Mouse (Mus musculus): Measurements from ENCODE around the gene 4930556J24Rik. TPM values are rescaled to one million over a fixed set of nuclear protein-coding genes. Genes with fewer than 3 reads are reported as not detected.

Gene 4930556J24Rik
- polyA plus RNA-seq, 1 experiment from 2014 or later, result 0.29 TPM

- WGBS, result 67% methylated on average over 6 of the region's 6 CpGs
- Histone ChIP-seq H3K27ac (ENCODE audit: low read length) (no peak overlapping the region), H3K9ac (replicated peaks; ENCODE audit: low read depth, low read length) (no peak overlapping the region), H3K36me3 (ENCODE audit: control insufficient read depth, insufficient read depth, low read length) (peaks cover 3% of the 10 kb centered on the region; the same call in 1 of the 2 replicates), H3K27me3 (ENCODE audit: control insufficient read depth, insufficient read depth, low read length) (no peaks in the 10 kb centered on the region), H3K4me2 (replicated peaks; ENCODE audit: low read depth, low read length) (no peak overlapping the region), H3K9me3 (ENCODE audit: control insufficient read depth, low read depth, low read length) (no peaks in the 10 kb centered on the region), H3K4me3 (ENCODE audit: low read depth, low read length) (no peak overlapping the region), H3K4me1 (ENCODE audit: control insufficient read depth, insufficient read depth, low read length) (no peaks in the 10 kb centered on the region)
- ATAC-seq (ENCODE audit: insufficient number of reproducible peaks, insufficient read depth, low FRiP score, low read depth), result no peak
Measured at GRCm38 (mm10) chr11:3900296-3900695, 76.3 kb downstream of the 4930556J24Rik start.

DNA sequence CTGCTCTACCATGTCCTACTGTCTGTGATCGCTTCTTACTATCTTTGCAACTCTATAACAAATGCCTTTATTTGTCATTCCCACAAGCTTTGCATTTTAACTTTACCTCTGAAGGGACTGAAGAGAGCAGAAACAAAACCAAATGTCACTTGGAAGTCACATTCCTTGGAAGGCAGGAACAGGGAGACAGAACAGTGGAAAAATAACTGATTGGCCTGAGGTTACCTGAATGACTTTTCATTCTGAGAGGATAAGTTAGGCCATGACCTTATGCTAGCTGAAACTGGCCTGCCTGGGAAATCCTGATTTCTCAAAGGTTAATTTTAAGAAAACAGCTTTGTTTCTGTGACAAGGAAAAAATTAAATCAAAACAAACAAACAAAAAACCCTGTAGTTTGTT, 80.6 kb downstream of the 4930556J24Rik start:
- Histone ChIP-seq H3K36me3 (ENCODE audit: control insufficient read depth, insufficient read depth, low read length) (peaks cover 3% of the 10 kb centered on the region; the same call in 1 of the 2 replicates), H3K9me3 (ENCODE audit: control insufficient read depth, low read depth, low read length) (no peaks in the 10 kb centered on the region), H3K4me3 (ENCODE audit: low read depth, low read length) (no peak overlapping the region), H3K27ac (ENCODE audit: low read length) (no peak overlapping the region), H3K9ac (replicated peaks; ENCODE audit: low read depth, low read length) (no peak overlapping the region), H3K27me3 (ENCODE audit: control insufficient read depth, insufficient read depth, low read length) (no peaks in the 10 kb centered on the region), H3K4me1 (ENCODE audit: control insufficient read depth, insufficient read depth, low read length) (no peaks in the 10 kb centered on the region), H3K4me2 (replicated peaks; ENCODE audit: low read depth, low read length) (no peak overlapping the region)
- ATAC-seq (ENCODE audit: insufficient number of reproducible peaks, insufficient read depth, low FRiP score, low read depth), result no peak
- 87% methylated on average over 1 of the region's 1 CpGs for WGBS

GRCm38 (mm10) chr11:3895458-3895857, 81.1 kb downstream of the 4930556J24Rik start:
- WGBS, result 2% methylated on average over 8 of the region's 10 CpGs
- Histone ChIP-seq H3K9me3 (ENCODE audit: control insufficient read depth, low read depth, low read length) (no peaks in the 10 kb centered on the region), H3K4me1 (ENCODE audit: control insufficient read depth, insufficient read depth, low read length) (no peaks in the 10 kb centered on the region), H3K36me3 (ENCODE audit: control insufficient read depth, insufficient read depth, low read length) (peaks cover 3% of the 10 kb centered on the region; the same call in 1 of the 2 replicates), H3K4me2 (replicated peaks; ENCODE audit: low read depth, low read length) (peak overlapping the region; percentile 86), H3K27ac (ENCODE audit: low read length) (peak overlapping the region; percentile 87), H3K27me3 (ENCODE audit: control insufficient read depth, insufficient read depth, low read length) (no peaks in the 10 kb centered on the region), H3K4me3 (ENCODE audit: low read depth, low read length) (peak overlapping the region; percentile 52), H3K9ac (replicated peaks; ENCODE audit: low read depth, low read length) (peak overlapping the region; percentile 40)
- peak; percentile 64 for ATAC-seq (ENCODE audit: insufficient number of reproducible peaks, insufficient read depth, low FRiP score, low read depth)

GRCm38 (mm10) chr11:3894406-3895281, 81.9 kb downstream of the 4930556J24Rik start, which contains the start of the genes 4921536K21Rik and Dusp18:
Gene 4921536K21Rik, minus strand, starts transcription at chr11:3895098.
Gene Dusp18, plus strand, starts transcription at chr11:3895240.
- H3K9ac ChIP-seq (replicated peaks; ENCODE audit: low read depth, low read length), result peak within 1 kb of the TSS; percentile 40
- peaks cover 3% of the 10 kb centered on the region; the same call in 1 of the 2 replicates for H3K36me3 ChIP-seq (ENCODE audit: control insufficient read depth, insufficient read depth, low read length)
- no peaks in the 10 kb centered on the region for H3K27me3 ChIP-seq (ENCODE audit: control insufficient read depth, insufficient read depth, low read length)
- H3K27ac ChIP-seq (ENCODE audit: low read length), result peak within 1 kb of the TSS; percentile 87
- WGBS, result 4% methylated on average over 46 of the region's 46 CpGs
- peak within 1 kb of the TSS; percentile 52 for H3K4me3 ChIP-seq (ENCODE audit: low read depth, low read length)
- H3K9me3 ChIP-seq (ENCODE audit: control insufficient read depth, low read depth, low read length), result no peaks in the 10 kb centered on the region
- peak within 1 kb of the TSS; percentile 86 for H3K4me2 ChIP-seq (replicated peaks; ENCODE audit: low read depth, low read length)
- ATAC-seq (ENCODE audit: insufficient number of reproducible peaks, insufficient read depth, low FRiP score, low read depth), result peak; percentile 96
- H3K4me1 ChIP-seq (ENCODE audit: control insufficient read depth, insufficient read depth, low read length), result no peaks in the 10 kb centered on the region

DNA sequence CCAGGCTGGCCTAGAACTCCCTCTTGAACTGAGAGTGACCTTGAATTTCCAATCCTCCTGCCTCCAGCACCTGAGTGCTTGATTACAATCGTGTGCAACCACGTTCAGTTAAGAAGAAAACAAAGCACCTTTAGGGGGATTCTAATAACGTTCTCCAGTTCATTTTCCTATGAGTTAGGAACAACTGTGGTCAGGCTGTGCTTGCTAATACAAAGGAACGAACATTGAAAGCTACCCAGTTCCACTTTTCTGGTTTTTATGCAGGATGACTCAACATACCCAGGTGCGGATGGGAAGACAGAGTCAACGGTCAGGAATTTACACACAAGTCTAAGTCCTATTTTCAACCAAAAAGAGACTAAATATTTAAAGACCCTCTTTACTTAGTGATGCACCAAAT, 82.6 kb downstream of the 4930556J24Rik start:
- 80% methylated on average over 6 of the region's 6 CpGs for WGBS
- Histone ChIP-seq H3K4me3 (ENCODE audit: low read depth, low read length) (no peak overlapping the region), H3K9ac (replicated peaks; ENCODE audit: low read depth, low read length) (no peak overlapping the region), H3K4me2 (replicated peaks; ENCODE audit: low read depth, low read length) (0 out of 2 replicates have a peak overlapping the region, but pooled peaks have one; percentile 86), H3K4me1 (ENCODE audit: control insufficient read depth, insufficient read depth, low read length) (no peaks in the 10 kb centered on the region), H3K36me3 (ENCODE audit: control insufficient read depth, insufficient read depth, low read length) (peaks cover 3% of the 10 kb centered on the region; the same call in 1 of the 2 replicates), H3K27me3 (ENCODE audit: control insufficient read depth, insufficient read depth, low read length) (no peaks in the 10 kb centered on the region), H3K9me3 (ENCODE audit: control insufficient read depth, low read depth, low read length) (no peaks in the 10 kb centered on the region), H3K27ac (ENCODE audit: low read length) (no peak overlapping the region)
- ATAC-seq (ENCODE audit: insufficient number of reproducible peaks, insufficient read depth, low FRiP score, low read depth), result no peak

Other genes with a start within 250 kb of the 4930556J24Rik start
- 0.39 and 0.69 TPM in 2 replicates for gene Osbp2, start 112.9 kb downstream of the 4930556J24Rik start, polyA plus RNA-seq (2014; fragmentation: Nextera tagmentation; extraction: Ambion mirVana)
- 0.12 and 0.13 TPM in 2 replicates for gene 4921536K21Rik, start 81.7 kb downstream of the 4930556J24Rik start, polyA plus RNA-seq (2014; fragmentation: Nextera tagmentation; extraction: Ambion mirVana)
- gene Dusp18, start 81.5 kb downstream of the 4930556J24Rik start, polyA plus RNA-seq (2014; fragmentation: Nextera tagmentation; extraction: Ambion mirVana), result 12.3 and 13.2 TPM in 2 replicates
- gene Slc35e4, start 62.1 kb downstream of the 4930556J24Rik start, polyA plus RNA-seq (2014; fragmentation: Nextera tagmentation; extraction: Ambion mirVana), result 3.7 and 4.1 TPM in 2 replicates
- 38.9 and 42.2 TPM in 2 replicates for gene Tcn2, start 44.6 kb downstream of the 4930556J24Rik start, polyA plus RNA-seq (2014; fragmentation: Nextera tagmentation; extraction: Ambion mirVana)
- 62.0 and 64.9 TPM in 2 replicates for gene Pes1, start 12.8 kb downstream of the 4930556J24Rik start, polyA plus RNA-seq (2014; fragmentation: Nextera tagmentation; extraction: Ambion mirVana)
- 13.1 and 15.3 TPM in 2 replicates for gene Gal3st1, start 6.9 kb upstream of the 4930556J24Rik start, polyA plus RNA-seq (2014; fragmentation: Nextera tagmentation; extraction: Ambion mirVana)
- gene Sec14l4, start 54.7 kb upstream of the 4930556J24Rik start, polyA plus RNA-seq (2014; fragmentation: Nextera tagmentation; extraction: Ambion mirVana), result 0.51 and 0.76 TPM in 2 replicates
- not detected in 2 replicates for gene Sec14l3, start 88.1 kb upstream of the 4930556J24Rik start, polyA plus RNA-seq (2014; fragmentation: Nextera tagmentation; extraction: Ambion mirVana)
- gene Mtfp1, start 118.7 kb upstream of the 4930556J24Rik start, polyA plus RNA-seq (2014; fragmentation: Nextera tagmentation; extraction: Ambion mirVana), result 14.5 and 15.5 TPM in 2 replicates
- gene Sec14l2, start 146.6 kb upstream of the 4930556J24Rik start, polyA plus RNA-seq (2014; fragmentation: Nextera tagmentation; extraction: Ambion mirVana), result 1.4 and 1.7 TPM in 2 replicates
- 32.3 and 32.7 TPM in 2 replicates for gene Rnf215, start 158.4 kb upstream of the 4930556J24Rik start, polyA plus RNA-seq (2014; fragmentation: Nextera tagmentation; extraction: Ambion mirVana)
- 4.4 and 5.7 TPM in 2 replicates for gene Ccdc157, start 183.5 kb upstream of the 4930556J24Rik start, polyA plus RNA-seq (2014; fragmentation: Nextera tagmentation; extraction: Ambion mirVana)
- 55.3 and 59.2 TPM in 2 replicates for gene Sf3a1, start 183.6 kb upstream of the 4930556J24Rik start, polyA plus RNA-seq (2014; fragmentation: Nextera tagmentation; extraction: Ambion mirVana)
- 17.2 and 19.3 TPM in 2 replicates for gene Tbc1d10a, start 210.0 kb upstream of the 4930556J24Rik start, polyA plus RNA-seq (2014; fragmentation: Nextera tagmentation; extraction: Ambion mirVana)
- gene Castor1, start 241.4 kb upstream of the 4930556J24Rik start, polyA plus RNA-seq (2014; fragmentation: Nextera tagmentation; extraction: Ambion mirVana), result 2.6 and 3.3 TPM in 2 replicates